Mouse (Mus musculus) cerebellum, adult 2 months (tissue): Measurements from ENCODE around the gene Srrt. TPM values are rescaled to one million over a fixed set of nuclear protein-coding genes. Genes with fewer than 3 reads are reported as not detected.

Source experiments
- DNase-seq, 2 experiments: peaks; one replicate each; pipeline ENCODE4 v3.0.0; 2021
- H3K27ac ChIP-seq: fragments of 200-500 bp; 2 replicates; pipeline ENCODE4 v1.5.1; 2012; ENCODE audit warnings: low read length, control low read depth, inconsistent platforms; ENCODE audit not compliant: insufficient read depth
- H3K27me3 ChIP-seq: fragments of 200-500 bp; 2 replicates; pipeline ENCODE4 v1.6.1; 2012; ENCODE audit warnings: inconsistent platforms, mild to moderate bottlenecking, low read length, moderate library complexity; ENCODE audit not compliant: control insufficient read depth, insufficient read depth
- H3K4me1 ChIP-seq: fragments of 200-500 bp; 2 replicates; pipeline ENCODE4 v1.6.1; 2011; ENCODE audit warnings: low read length; ENCODE audit not compliant: control insufficient read depth, insufficient read depth
- H3K4me3 ChIP-seq: fragments of 200-500 bp; replicated peaks from 2 replicates; pipeline ENCODE3; 2011; ENCODE audit warnings: mild to moderate bottlenecking, low read depth, low read length, control low read depth; ENCODE audit not compliant: insufficient read depth
- CTCF ChIP-seq: fragments of 200-500 bp; IDR thresholded peaks from 2 replicates; pipeline ENCODE4 v1.5.1; 2011; ENCODE audit warnings: low read depth, mild to moderate bottlenecking, control low read depth, low read length, moderate library complexity, borderline replicate concordance; ENCODE audit not compliant: insufficient read depth
- POLR2A ChIP-seq: fragments of 200-500 bp; IDR thresholded peaks from 2 replicates; pipeline ENCODE4 v1.6.1; 2011; ENCODE audit warnings: low read length, control low read depth, borderline replicate concordance; ENCODE audit not compliant: insufficient read depth
- WGBS: fragments of 180-500 bp; shearing (Covaris S2); methylation state at CpG from one replicate; pipeline ENCODE4 v1.1.7; 2018; 5-methylcytosine and 5-hydroxymethylcytosine counted together
- polyA plus RNA-seq: library from polyadenylated mRNA; depleted of rRNA; stranded (reverse); fragments of >200 nt; gene quantifications from 2 replicates; pipeline ENCODE4 v1.2.3, GENCODE M21; 2012

Gene Srrt
- polyA plus RNA-seq, 1 experiment, result 224 TPM

GRCm38 (mm10) chr5:137349384-137350204, 42.1 kb upstream of the Srrt start, which contains the start of gene Ephb4:
Gene Ephb4, plus strand, starts transcription at chr5:137350109.
- peak; percentile 25 to 54 for DNase-seq
- H3K4me1 ChIP-seq, result no peaks in the 10 kb centered on the region
- H3K4me3 ChIP-seq, result peak within 1 kb of the TSS; percentile 14
- no peak within 1 kb of the TSS for H3K27ac ChIP-seq
- WGBS, result 4% methylated on average over 32 of the region's 32 CpGs
- TF ChIP-seq CTCF (no peak), POLR2A (no peak)
- H3K27me3 ChIP-seq, result no peaks in the 10 kb centered on the region; the same call in 1 of the 2 replicates

- no peak for DNase-seq
These were observed 41.3 kb upstream of the Srrt start for GRCm38 (mm10) chr5:137348482-137349383.

GRCm38 (mm10) chr5:137347856-137348255, 40.4 kb upstream of the Srrt start:
- Histone ChIP-seq H3K27me3 (no peaks in the 10 kb centered on the region; the same call in 1 of the 2 replicates), H3K4me3 (no peak overlapping the region), H3K27ac (no peak overlapping the region), H3K4me1 (no peaks in the 10 kb centered on the region)
- 47% methylated on average over 7 of the region's 7 CpGs for WGBS
- TF ChIP-seq CTCF (no peak), POLR2A (no peak)
- DNase-seq, result no peak

More at GRCm38 (mm10) chr5:137348482-137349383, 41.3 kb upstream of the Srrt start:
- Histone ChIP-seq H3K4me1 (no peaks in the 10 kb centered on the region), H3K27me3 (no peaks in the 10 kb centered on the region; the same call in 1 of the 2 replicates), H3K4me3 (no peak overlapping the region), H3K27ac (no peak overlapping the region)
- TF ChIP-seq CTCF, result no peak
- TF ChIP-seq POLR2A, result no peak
- WGBS, result 2% methylated on average over 33 of the region's 33 CpGs

GRCm38 (mm10) chr5:137346983-137347382, 39.5 kb upstream of the Srrt start:
- Histone ChIP-seq H3K4me3 (no peak overlapping the region), H3K27me3 (no peaks in the 10 kb centered on the region; the same call in 1 of the 2 replicates), H3K4me1 (no peaks in the 10 kb centered on the region), H3K27ac (no peak overlapping the region)
- no peak for DNase-seq
- WGBS, result 83% methylated on average over 4 of the region's 4 CpGs
- TF ChIP-seq POLR2A, result no peak

- DNase-seq, result no peak
- Histone ChIP-seq H3K4me1 (no peaks in the 10 kb centered on the region), H3K27me3 (no peaks in the 10 kb centered on the region; the same call in 1 of the 2 replicates), H3K27ac (no peak overlapping the region), H3K4me3 (no peak overlapping the region)
- 98% methylated on average over 1 of the region's 1 CpGs for WGBS
- no peak for TF ChIP-seq POLR2A
- no peak for TF ChIP-seq CTCF
These were observed 38.9 kb upstream of the Srrt start for GRCm38 (mm10) chr5:137346388-137346787.

DNA sequence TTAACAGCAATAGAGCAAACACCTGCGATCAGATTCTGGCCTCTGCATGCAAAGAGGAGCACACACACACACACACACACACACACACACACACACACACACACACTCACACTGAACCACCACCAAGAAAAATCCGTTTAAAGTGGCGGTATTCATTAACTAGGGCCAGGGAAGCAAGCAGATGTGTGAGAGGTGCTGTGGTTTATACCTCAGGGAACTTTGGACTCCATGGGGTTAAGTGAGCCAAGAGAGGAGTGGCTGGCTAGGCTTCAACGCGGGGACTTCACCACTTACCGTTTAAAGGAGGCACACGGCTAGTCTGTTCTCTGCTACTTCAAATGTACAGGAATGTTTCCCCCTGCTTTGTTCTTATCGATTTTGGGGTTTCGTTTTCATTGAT, 38.3 kb upstream of the Srrt start:
- TF ChIP-seq POLR2A (no peak), CTCF (no peak)
- DNase-seq, result no peak
- Histone ChIP-seq H3K4me3 (no peak overlapping the region), H3K27me3 (no peaks in the 10 kb centered on the region; the same call in 1 of the 2 replicates), H3K27ac (no peak overlapping the region), H3K4me1 (no peaks in the 10 kb centered on the region)
- 21% methylated on average over 9 of the region's 9 CpGs for WGBS

DNA sequence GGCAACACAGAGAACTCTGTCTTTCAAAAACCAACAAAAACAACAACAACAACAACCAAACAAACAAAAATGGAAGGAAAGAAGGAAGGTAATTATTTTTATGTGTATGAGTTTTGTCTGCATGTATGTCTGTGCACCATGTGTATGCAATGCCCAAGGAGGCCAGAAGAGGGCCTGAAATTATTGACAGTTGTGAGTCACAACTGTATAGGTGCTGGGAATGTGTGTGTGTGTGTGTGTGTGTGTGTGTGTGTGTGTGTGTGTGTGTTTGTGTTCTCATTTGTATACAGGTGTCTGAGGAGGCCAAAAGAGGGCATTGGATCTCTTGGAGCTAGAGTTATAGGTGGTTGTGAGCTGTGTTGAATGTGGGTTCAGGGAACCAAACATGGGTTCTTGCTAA, 36.4 kb upstream of the Srrt start:
- Histone ChIP-seq H3K4me3 (no peak overlapping the region), H3K27ac (no peak overlapping the region), H3K27me3 (no peaks in the 10 kb centered on the region; the same call in 1 of the 2 replicates), H3K4me1 (0 out of 2 replicates have a peak, but pooled peaks cover 4% of the 10 kb centered on the region)
- no peak for TF ChIP-seq POLR2A
- no peak for TF ChIP-seq CTCF
- DNase-seq, result no peak
